Mouse (Mus musculus) heart, adult 2 months (tissue): ENCODE measurements at regions not wholly inside any gene's neighbourhood (a gene's known extent, or its start where the extent isn't known, plus 50 kb on each side); places are given as distances from the start of the nearest gene placed in this dataset.

Source experiments
- CTCF ChIP-seq: fragments of 200-600 bp; IDR thresholded peaks from 2 replicates; pipeline ENCODE4 v1.8.1; 2022; ENCODE audit warnings: antibody characterized with exemption, mild to moderate bottlenecking, moderate library complexity
- EP300 ChIP-seq: fragments of 200-500 bp; IDR thresholded peaks from 2 replicates; pipeline ENCODE4 v1.6.1; 2011; ENCODE audit warnings: low read depth, low read length, control low read depth; ENCODE audit not compliant: insufficient read depth

DNA sequence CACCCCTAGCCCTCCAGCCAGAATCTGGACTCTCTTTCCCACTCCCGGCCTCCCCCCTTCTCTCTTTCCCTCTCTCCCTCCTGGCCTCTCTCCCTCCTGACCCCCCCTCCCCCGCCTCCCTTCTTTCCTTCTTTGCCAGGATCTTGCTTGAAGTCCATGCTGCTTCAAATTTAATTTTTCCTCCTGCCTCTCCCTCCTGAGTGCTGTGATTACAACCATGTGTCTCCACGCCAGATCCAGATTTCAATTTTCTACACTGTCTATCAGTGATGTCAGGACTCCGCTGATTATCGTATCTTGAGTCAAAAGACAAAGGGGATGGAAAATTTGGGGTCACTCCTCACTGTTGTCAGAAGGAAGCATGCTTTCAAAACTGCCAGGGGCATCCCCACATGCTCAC is 67.4 kb upstream of the Slc24a4 start:
- TF ChIP-seq EP300 = no peak
- TF ChIP-seq CTCF = no peak
